In the genomic region with DNA sequence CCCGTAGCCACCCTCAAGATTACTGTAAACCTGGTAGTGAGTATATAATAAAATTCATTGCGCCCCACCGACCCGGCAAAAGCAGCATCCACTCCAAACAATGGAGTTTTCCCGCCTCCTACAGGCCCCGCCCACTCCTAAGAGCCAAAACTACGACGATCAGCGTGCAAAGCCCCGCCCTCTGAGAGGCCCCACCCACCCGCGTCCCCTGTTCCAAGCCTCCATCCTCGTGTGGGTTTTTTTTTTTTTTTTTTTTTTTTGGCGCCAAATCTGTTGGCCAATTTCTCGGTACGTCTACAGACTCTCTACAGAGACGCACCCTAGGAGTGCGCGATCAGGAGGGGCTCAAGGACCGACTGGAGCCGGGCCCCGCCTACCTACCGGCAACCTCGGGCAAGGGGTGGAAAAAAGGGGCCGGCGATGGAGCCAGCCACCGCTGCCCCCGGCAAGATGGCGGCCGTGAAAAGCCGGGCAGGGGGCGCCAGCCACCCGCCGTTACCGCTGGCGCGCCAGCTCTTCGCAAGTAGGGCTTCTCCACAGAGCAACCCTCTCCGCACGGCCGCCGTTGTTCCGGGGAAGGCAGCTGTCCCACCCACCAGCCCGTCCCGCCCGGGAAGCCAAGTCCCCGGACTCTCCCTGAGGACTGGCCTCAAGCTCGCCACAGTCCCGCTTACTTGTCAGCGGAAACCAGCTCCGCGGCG, we compare ENCODE assay signal across 8 mouse cellular contexts. TPM values are rescaled to one million over a fixed set of nuclear protein-coding genes. Genes with fewer than 3 reads are reported as not detected.
DNase-seq lines count a peak whose midpoint lies in the region; ATAC-seq lines count a peak whose summit lies in the region.

No protein-coding gene starts in this region.

- H3K36me3 ChIP-seq in hindbrain, embryonic 16.5 days (ENCODE audit: control insufficient read depth, insufficient read depth, low read length) = no peaks in the 10 kb centered on the region
- peaks cover 5% of the 10 kb centered on the region for H3K36me3 ChIP-seq in megakaryocyte, embryonic 14.5 days (replicated peaks; ENCODE audit: low read length)

- DNase-seq in adipocyte (ENCODE audit: low spot score) = peak; percentile 88
- peak; percentile 42 to 80 for DNase-seq in cerebellum, postnatal 4 days (ENCODE audit: low spot score in 2 of 2)
- peak; percentile 72 for DNase-seq in gastrocnemius, adult 18-20 months (ENCODE audit: low spot score)
- peak; percentile 33 to 34 for DNase-seq in left cerebral cortex, adult 8-10 months (ENCODE audit: low spot score in 2 of 2)
- peak; percentile 81 to 82 for DNase-seq in right cerebral cortex, postnatal 10 days (ENCODE audit: low spot score in 2 of 2)
- DNase-seq in urinary bladder, postnatal 36 days (ENCODE audit: low spot score in 2 of 2) = peak; percentile 62 to 73

- peak overlapping the region; percentile 96 for H3K27ac ChIP-seq in hindbrain, embryonic 16.5 days (ENCODE audit: low read depth, low read length)

- H3K9me3 ChIP-seq in hindbrain, embryonic 16.5 days (ENCODE audit: control insufficient read depth, low read length) = no peaks in the 10 kb centered on the region
- H3K9me3 ChIP-seq in megakaryocyte, embryonic 14.5 days = no peaks in the 10 kb centered on the region

- ATAC-seq in hindbrain, embryonic 16.5 days = peak; percentile 79

- H3K9ac ChIP-seq in hindbrain, embryonic 16.5 days (ENCODE audit: low read depth, low read length) = peak overlapping the region; percentile 86

- peak overlapping the region; percentile 99 for H3K4me3 ChIP-seq in hindbrain, embryonic 16.5 days (ENCODE audit: low read length)
- H3K4me3 ChIP-seq in megakaryocyte, embryonic 14.5 days (replicated peaks) = peak overlapping the region; percentile 95

- H3K27me3 ChIP-seq in hindbrain, embryonic 16.5 days (replicated peaks; ENCODE audit: control insufficient read depth, insufficient read depth, low read length) = no peaks in the 10 kb centered on the region
- no peaks in the 10 kb centered on the region for H3K27me3 ChIP-seq in megakaryocyte, embryonic 14.5 days (replicated peaks)

- WGBS in hindbrain, embryonic 16.5 days = under 1% methylated on average over 51 of the region's 53 CpGs

- H3K4me1 ChIP-seq in hindbrain, embryonic 16.5 days (ENCODE audit: control insufficient read depth, insufficient read depth, low read depth, low read length) = peaks cover 14% of the 10 kb centered on the region
- peaks cover 27% of the 10 kb centered on the region for H3K4me1 ChIP-seq in megakaryocyte, embryonic 14.5 days

- peak overlapping the region; percentile 90 for H3K4me2 ChIP-seq in hindbrain, embryonic 16.5 days (ENCODE audit: low read length)

RNA-seq across cellular contexts. Expression of a gene that starts 0.9 kb away (rescaled TPM):
- total RNA-seq in gastrocnemius, adult 18-20 months (2021) = 10 to 100 TPM in 1 of 2 experiments, 1 to 10 TPM in 1; 9.1 to 10.6 TPM
- 80.6 and 88.1 TPM in 2 replicates for polyA plus RNA-seq in hindbrain, embryonic 16.5 days (2015; fragmentation: Nextera tagmentation; extraction: Ambion mirVana)
- total RNA-seq in left cerebral cortex, adult 8-10 months (2022) = 10 to 100 TPM; 26.8 to 28.5 (median 27.2) TPM
- polyA plus RNA-seq in megakaryocyte, embryonic 14.5 days (2012; ENCODE audit: insufficient read depth, low replicate concordance) = 2.1 and 5.4 TPM in 2 replicates

RNA-seq across cellular contexts. Expression of a gene that starts 24.7 kb away (rescaled TPM):
- total RNA-seq in gastrocnemius, adult 18-20 months (2021) = 100 to 1,000 TPM; 182 to 198 TPM
- polyA plus RNA-seq in hindbrain, embryonic 16.5 days (2015; fragmentation: Nextera tagmentation; extraction: Ambion mirVana) = 763 and 799 TPM in 2 replicates
- 100 to 1,000 TPM; 426 to 437 (median 430) TPM for total RNA-seq in left cerebral cortex, adult 8-10 months (2022)
- polyA plus RNA-seq in megakaryocyte, embryonic 14.5 days (2012; ENCODE audit: insufficient read depth, low replicate concordance) = 135 and 303 TPM in 2 replicates

RNA-seq across cellular contexts. Expression of a gene that starts 30.4 kb away (rescaled TPM):
- total RNA-seq in gastrocnemius, adult 18-20 months (2021) = 1 to 10 TPM; 1.3 to 1.7 TPM
- polyA plus RNA-seq in hindbrain, embryonic 16.5 days (2015; fragmentation: Nextera tagmentation; extraction: Ambion mirVana) = 4.0 and 5.6 TPM in 2 replicates
- 1 to 10 TPM; 5.5 to 8.0 (median 7.1) TPM for total RNA-seq in left cerebral cortex, adult 8-10 months (2022)
- polyA plus RNA-seq in megakaryocyte, embryonic 14.5 days (2012; ENCODE audit: insufficient read depth, low replicate concordance) = 0.31 and 2.6 TPM in 2 replicates

RNA-seq across cellular contexts. Expression of a gene that starts 58.5 kb away (rescaled TPM):
- 100 to 1,000 TPM; 267 to 272 TPM for total RNA-seq in gastrocnemius, adult 18-20 months (2021)
- polyA plus RNA-seq in hindbrain, embryonic 16.5 days (2015; fragmentation: Nextera tagmentation; extraction: Ambion mirVana) = 466 and 468 TPM in 2 replicates
- 100 to 1,000 TPM; 171 to 219 (median 193) TPM for total RNA-seq in left cerebral cortex, adult 8-10 months (2022)
- 13.8 TPM in 1 of 2 replicates, not detected in the other for polyA plus RNA-seq in megakaryocyte, embryonic 14.5 days (2012; ENCODE audit: insufficient read depth, low replicate concordance)

Comparison
In these comparisons a context has a peak if more than half of its experiments do, and no peak if none do; other contexts are left out.
1. Peak in every context shown above with its lines: DNase-seq, ATAC-seq, H3K4me3 ChIP-seq and H3K27ac ChIP-seq.
2. DNase-seq: peak in every context shown above with its lines; median percentile 88 in adipocyte; 82 in right cerebral cortex, postnatal 10 days; 72 in gastrocnemius, adult 18-20 months; 68 in urinary bladder, postnatal 36 days; 61 in cerebellum, postnatal 4 days; 34 in left cerebral cortex, adult 8-10 months.